Mouse (Mus musculus): Measurements from ENCODE around the gene Fam206a.

The Fam206a gene

DNA sequence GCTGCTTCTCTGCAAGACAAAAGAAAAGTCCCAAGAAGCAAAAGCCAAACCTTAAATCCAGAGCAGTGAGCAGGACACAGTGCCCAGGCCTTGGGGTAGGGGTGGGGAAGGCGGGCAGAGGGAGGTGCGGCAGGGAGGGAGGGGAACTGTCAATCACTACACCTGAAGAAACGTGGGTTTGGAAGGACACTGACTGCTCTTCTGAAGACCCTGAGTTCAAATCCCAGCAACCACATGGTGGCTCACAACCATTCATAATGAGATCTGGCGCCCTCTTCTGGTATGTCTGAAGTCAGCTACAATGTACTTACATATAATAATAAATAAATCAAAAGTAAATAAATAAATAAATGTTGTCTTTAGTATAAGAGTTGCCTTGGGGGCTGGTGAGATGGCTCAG, 42.8 kb downstream of the Fam206a start:
- DNase-seq = no peak

DNA sequence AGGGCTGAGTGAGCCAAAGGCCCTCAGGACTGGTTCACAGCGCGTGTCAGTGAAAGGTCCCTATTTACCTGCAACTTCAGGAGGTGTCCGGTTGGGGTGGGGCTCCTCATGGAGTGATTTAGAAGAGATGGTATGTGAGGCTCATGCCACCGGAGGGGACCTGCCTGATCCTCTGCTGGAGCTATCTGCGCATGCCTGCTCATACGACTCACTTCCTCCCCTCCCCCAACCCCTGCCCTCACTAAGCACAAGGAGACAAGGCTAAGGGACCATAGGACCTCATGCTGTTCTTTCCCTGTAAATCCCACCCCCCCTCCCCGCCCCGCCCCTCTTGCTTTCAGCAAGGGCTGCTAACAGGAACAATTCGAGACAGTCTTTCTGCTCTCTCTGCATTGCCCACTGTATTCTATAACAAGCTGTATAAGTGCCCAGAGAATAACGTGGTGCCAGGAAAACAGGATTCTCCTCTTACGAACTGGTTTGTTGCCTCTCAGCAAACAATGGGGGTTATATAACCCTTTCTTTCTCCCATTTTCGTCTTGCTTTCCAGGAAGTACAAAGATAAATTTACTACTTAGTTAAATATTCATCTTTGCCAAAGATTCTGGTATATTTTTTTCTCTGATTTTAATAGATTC, 43.9 kb downstream of the Fam206a start:
- no peak for DNase-seq

DNA sequence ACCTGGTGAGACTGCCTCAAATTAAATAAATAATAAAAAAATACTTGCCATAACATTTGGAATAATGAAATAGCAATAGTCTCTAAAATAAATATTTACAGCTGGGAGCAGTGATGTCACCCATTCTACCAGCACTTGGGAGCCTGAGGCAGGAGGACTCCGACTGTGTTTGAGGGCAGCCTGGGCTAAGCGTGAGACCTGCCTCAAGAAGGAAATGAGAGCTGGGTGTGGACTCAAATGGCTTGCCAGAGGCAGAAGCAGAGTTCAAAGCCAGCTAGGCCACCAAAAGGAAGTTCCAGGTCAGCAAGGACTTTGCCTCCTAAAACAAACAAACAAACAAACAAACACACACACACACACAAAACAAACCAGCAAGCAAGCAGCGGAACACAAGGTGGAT, 45.3 kb downstream of the Fam206a start:
- DNase-seq = no peak

DNA sequence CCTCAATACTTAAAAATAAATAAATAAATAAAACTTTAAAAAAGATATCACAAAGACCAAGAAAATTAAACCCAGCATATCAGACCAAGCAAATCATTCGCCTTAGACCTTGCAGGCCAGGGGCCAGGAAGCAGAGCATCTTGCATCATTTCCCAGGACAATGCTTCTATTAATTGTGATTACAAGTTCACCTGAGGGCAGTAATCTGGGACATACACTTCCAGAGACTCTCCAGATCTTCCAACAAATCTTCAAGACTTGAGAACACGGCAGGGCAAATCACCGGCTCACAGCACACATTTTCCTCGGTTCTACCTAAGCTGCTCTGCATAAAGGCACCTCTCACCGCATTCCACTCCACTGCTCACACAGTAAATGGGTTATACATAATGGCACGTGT, 45.9 kb downstream of the Fam206a start:
- DNase-seq = no peak

DNA sequence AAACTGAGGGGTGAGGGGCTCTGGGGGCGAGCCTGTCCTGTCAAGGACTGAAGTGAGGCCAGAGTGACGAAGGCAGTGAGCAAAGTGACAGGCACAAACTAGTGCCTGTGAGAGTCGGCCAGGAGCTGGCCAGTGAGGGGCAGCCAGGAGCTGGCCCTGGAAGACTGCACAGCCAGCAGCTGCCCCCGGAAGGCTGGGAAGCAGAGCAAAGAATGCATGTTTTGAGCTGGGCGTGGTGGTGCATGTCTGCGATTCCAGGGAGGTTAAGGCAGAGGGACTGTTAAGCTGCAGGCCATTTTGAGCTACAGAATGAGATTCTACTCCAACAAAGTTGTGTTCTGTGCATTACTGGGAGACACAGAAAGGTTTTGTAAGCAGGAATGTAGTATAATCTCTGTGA, 48.6 kb downstream of the Fam206a start:
- DNase-seq = no peak

DNA sequence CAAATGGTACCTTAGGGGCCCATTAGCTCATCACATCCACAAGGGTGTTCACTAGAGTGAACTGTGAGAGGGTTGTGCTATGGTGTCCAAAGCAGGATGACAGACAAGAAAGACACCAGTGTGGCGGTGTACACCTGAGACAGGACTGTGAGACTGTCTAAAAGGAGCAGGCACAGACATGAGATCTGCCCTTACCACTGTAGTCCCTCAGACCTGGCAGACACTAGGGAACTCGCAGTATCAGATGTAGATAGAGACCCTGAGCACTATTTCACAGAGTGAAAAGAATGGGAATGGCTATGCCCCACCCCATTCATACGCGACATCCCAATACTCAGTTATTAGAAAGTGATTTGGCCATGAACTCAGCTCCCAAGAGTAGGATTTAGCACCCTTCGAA, 53.8 kb downstream of the Fam206a start:
- DNase-seq = no peak

DNA sequence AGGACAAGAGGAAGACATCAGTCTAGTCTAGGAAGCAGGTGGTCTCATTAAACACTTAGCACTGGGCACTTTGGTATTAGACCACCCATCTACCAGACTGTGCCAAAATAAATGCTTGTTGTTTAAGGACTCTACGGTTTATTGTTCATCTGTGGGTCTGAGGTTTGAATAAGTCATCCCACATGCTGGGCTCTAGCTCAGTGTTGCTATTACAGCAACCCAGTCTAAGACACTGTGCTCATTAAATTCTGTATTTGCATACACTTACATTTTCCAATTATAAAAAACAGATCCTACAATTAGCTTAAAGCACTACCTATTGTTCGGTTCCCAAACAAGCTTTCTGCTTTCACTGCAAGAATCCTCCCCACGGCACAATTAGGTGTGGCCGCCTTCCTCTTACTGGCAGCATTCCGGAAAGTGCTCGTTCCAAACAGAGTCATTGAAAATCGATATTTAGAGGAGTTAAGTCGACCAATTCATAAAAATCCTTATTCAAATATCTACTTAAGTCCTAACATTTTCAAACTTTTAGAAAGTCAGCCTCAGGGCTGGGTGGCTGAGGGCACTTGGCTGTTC, 54.3 kb downstream of the Fam206a start:
- DNase-seq = no peak

DNA sequence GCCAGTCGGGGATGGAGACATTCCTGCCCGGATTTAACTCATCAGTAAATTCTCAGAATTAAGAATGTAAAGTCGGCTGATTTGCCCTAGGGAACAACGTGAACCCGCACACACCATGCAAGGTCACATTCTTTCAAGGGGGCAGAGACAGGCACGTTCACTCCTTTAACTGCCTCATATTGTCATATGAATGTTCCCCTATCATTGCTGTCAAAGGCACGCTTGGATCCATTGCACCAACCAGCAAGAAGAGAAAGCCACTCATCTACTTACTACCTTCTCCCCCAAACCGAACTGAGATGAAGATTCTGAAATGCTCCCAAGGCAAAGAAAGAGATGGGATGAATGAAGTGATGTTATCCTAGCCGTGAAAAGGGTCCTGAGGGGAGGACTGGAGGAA, 56.6 kb downstream of the Fam206a start:
- no peak for DNase-seq

All from thymus, postnatal 4 days (tissue).